Mouse (Mus musculus) adrenal gland (tissue): Measurements from ENCODE around the gene Spock1.

Experiments
- intact Hi-C: fragments of 180-260 bp; cut with DNase I; formaldehyde crosslinking; loops from one replicate; pipeline ENCODE4 v1.15.1; 2025

Gene Spock1

DNA sequence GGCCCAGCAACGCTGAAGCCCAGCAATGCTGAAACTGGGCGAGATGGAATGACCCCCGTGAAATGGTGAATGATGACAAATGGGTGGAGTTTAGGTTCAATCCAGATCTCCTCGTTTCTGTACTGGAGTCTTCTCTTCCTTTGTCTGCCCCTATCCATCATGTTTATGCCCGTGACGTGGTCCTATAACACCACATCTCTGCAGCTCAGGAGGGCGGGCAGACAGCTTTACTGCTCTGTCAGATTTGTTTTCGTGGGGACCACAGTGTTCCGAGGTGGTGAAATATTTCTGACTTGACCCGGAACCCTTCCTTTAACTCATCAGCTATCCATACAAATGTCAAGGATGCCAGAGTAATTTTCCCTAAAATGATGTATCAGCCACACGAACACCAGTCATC lies 98.5 kb downstream of the Spock1 start:
- intact Hi-C loops = no loop called here

DNA sequence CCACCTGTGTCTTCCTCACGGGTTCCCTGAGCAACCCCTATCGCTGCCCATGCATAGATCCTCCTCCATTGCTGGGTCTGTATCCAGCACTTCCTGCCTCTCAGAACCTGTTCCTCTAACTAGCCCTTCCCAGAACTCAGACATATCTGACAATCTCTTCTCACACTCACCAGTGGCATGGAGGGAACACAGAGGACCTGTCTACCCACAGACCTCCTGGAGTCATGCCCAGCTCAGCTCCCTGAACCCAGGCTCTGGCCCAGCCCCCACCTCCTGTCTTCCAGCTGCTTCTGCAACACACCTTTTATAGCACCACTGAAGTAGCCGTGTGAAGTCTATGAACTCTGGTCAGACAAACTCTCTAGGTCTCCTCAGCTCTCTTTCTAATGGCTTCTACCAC lies 101.3 kb downstream of the Spock1 start:
- intact Hi-C loops = no loop called here

DNA sequence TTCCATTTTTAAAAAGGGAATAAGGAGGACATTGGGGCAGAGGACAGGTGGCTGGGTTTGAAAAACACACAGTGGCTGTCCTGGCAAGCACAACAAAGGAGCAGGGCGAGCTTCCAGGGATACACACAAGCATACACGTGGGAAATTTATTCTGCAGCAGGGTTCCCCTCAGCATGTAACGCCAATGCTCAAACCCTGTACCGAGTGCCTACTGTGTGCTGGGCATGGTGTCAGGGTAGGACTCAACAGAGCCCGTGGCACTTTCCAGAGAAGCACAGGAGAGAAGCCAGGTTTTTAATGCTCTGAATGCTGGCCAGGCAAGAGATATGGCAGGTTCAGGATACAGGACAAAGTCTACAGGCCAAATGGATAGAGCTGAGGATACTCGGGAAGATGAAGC lies 101.8 kb downstream of the Spock1 start:
- intact Hi-C loops = no loop called here

DNA sequence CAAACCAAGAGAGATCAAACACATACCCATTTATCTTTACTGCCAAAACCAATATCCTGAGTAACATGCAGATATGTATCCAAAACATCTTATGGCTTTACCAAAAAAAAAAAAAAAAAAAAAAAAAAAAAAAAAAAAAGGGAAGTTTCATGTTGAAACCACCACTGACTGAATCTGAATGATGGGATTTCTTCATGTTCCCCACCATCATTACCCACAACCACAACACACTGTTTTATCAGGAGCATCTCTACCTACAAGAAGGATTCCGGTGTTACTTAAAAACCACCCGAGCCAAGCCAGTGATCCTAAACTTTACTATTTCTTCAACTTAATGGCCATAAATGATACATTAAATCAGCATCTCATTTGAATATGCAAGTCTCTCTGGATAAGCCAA lies 109.5 kb downstream of the Spock1 start:
- intact Hi-C loops = no loop called here

DNA sequence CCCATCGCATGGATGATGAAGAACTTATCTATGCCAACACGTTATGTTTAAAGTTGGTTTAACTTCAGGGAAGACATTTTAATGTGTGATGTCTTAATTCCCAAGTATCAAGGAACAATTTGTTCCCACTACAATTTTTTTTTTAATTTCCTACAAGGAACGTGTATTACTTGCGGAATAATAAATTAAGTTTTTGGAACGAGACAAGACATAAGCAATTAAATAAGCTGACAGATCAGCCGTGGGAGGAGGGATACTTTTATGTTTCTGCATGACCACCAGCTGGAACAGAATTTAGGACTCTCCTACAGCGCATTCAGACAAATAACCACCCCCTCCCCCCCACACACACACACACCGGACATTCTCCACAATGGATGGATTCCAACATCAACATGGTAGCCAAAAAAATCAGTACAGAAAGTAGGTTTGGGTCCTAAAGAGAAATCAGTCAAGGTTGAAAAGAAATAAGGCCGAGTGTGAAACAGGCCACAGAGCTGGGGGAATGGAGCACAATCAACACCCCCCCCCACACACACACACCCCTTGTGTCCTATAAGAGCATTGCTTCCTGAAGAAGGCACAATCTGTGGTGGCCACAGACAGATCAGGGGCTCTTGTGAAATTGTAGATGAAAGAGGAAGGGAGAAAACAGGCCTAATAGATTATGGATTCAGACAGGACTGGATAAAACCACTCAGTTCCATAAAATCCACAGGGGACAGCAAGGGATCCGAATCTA lies 111.0 kb downstream of the Spock1 start:
- intact Hi-C loops = no loop called here

DNA sequence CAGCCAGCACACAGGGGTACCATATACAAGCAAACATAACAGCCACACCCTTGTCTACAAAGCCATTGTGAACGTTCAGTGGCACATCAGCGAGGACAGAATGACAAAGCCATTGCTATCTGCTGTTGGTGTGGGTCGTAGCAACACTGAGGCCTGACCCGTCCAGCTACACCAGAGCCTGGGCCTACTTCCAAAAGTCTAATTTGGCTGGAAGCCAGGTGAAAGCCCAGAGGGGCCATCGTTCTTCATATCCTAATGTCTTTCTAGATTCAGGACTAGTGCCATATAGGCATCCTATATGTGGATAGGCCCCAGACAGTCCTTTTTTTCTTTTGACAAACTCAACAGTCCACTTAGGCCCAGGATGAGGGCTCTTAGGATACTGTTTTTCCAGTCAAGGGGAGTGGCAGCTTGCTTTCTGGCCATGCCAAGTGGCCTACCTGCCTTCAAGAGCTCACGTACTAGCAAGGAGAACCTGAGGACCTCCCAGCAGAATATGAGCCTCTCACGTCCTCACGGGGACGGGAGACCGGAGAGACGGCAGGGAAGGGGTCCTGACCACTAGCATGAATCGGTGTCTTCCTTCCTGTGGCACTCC lies 114.4 kb downstream of the Spock1 start:
- intact Hi-C loops = no loop called here

DNA sequence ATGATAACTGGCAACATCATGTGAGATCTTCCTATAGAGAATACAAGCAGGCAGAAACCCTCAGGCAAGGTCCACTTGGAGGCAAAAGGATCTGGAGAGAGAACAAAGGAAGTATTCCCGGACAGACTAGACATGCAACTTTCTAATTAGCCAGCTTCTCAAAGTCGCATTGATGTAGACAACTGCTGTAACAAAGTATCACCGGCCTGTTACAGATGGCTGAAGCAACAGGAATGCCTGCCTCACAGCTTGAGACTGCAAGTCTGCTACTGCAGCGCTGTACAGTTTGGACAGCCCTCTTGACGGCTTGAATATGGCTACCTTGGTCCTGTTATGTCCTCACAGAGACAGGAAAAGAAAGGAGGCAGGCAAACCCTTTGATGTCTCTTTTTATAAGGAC lies 118.3 kb downstream of the Spock1 start:
- intact Hi-C loops = no loop called here

DNA sequence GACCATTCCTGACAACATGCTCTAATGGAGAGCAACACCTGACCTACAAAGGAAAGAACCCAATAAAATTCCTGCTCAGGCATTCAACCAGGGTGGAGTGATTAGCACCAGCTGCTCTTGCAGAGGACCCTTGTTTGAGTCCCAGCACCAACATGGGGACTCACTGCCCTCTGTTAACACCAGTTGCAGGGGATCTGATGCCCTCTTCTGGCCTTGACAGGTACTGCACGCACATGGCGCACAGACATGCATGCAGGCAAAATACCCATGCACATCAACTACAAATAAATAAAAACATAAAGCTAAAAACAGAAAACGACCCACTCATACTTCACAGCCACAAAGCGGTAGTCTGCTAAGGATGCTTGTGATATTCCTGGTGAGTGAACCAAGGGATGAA lies 119.8 kb downstream of the Spock1 start:
- intact Hi-C loops = no loop called here

DNA sequence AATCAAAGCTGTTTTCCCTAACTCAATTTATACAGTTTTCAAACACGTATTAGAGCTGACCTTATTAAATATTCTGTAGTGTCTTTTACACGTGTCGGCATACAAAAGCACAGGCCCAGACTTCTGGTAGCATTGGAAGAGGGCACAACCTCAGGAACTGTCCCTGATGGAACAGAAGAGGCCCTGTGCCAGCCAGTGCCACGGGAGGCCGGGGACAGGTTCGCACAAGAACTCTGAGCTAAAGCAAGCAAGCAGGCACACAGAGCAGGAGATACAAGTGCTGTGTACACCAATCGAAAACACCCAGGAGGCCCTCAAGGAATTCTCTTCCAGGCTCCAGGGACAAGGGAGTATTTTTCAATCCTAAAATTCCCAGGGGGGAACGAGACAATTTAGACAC lies 121.9 kb downstream of the Spock1 start:
- intact Hi-C loops = no loop called here

DNA sequence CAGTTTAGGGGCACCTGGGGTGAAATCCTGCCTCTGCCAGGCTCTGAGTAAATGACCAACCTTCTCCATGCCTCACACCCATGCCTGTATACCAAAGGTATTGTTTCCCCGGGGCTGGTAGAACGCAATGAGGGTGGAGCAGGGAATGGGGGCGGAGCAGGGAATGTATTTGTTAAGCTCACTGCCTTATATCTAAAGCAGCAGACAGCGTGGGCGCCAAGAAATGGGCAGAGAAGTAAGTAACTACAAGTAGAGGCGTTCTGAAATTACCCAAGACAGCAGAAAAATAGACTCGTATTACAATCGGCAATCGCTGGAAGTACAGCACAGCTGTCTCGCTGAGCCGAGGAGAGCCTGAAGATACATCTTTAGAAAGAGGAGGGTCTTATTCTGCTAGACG lies 125.2 kb downstream of the Spock1 start:
- intact Hi-C loops = no loop called here

DNA sequence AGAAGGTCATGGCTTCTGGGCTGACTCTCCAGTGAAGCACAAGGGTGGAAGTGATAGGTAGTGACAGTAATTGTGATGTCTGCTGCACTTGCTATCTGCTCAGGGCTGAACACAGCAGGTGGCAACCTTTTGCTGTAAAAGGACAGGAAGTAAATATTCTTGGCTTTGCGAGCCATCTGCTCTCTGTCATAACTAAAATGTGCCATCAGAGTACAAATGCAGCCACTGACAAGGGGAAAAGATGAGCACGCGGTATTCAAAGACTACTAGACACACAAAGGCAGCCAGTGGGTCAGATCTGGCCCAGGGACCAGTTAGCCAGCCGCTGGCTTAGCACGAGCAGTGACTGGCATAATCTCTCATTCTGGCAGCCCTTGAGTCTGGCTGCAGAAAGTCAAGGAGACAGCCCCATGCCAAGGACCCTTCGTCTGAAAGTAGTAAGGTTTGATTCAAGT lies 126.0 kb downstream of the Spock1 start:
- intact Hi-C loops = no loop called here

DNA sequence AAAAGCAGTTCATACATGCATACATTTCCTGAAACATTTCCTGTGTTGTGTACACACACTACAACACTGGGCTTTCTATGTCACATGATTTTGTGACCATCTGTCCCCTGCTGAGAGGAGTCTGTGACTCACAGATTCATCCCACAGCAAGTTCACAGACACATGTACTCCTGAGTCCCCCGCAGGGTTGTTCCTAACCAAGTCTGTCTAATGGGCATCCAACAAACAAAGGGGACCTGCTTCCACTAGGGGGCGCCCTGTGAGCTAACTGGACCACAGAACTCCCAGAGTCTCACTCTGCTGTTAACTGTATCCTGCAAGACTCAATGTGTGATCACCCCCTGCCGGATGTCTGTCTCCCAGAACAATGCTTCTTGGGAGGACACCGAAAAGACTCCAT lies 129.0 kb downstream of the Spock1 start:
- intact Hi-C loops = no loop called here

DNA sequence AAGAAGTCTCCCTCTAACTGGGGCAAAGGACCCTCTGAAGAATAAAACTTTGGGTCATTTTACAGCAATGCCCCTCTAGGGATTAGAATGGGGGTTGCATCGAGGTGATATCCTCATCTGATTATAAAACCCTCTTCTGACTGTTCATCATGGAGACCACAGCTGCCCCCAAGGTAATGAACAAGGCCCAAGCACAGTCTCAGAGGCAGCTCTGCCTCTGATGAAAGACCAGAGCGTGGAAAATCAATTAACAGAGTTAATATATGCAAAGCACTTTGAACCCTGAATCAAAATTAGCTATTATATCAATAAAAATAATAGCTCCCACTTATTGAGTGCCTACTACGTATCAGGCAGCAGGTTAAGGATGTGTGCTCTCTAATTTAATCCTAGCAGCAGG lies 129.6 kb downstream of the Spock1 start:
- intact Hi-C loops = no loop called here

DNA sequence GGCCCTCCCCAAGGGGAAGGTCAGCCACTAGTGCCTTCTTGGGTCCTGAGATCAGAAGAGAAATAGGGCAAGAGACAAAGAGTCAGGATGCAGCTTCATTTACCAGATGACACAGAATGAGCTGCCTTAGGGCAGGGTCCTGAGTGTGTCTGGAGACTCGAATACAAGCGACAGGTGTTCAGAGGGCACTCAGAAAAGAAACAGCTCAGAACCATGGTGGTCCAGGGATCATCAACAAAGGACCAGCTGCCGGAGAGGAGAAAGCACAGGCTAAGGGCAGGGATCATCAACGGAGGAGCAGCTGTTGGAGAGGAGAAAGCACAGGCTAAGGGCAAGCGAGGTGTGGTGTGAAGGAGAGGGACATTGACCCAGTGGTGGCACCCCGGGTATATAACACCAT lies 136.1 kb downstream of the Spock1 start:
- intact Hi-C loops = no loop called here

DNA sequence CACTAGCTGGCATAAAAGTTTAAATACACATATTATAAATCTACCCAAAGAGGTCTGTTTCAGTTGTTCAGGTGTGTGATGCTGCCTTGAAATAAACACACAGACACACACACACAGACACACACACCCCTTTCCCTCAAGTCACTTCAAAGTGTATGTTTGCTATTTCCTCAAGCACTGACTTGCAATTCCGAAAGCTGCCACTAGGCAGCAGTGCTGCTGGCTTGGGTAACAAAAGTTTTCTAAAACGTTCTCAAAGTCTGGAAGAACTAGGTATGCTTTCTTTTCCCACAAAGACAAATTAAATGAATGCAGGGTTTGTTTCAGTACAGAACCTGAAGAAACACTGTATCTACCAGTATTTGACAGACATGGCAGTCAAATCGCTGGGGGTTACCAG lies 141.4 kb downstream of the Spock1 start:
- intact Hi-C loops = no loop called here

DNA sequence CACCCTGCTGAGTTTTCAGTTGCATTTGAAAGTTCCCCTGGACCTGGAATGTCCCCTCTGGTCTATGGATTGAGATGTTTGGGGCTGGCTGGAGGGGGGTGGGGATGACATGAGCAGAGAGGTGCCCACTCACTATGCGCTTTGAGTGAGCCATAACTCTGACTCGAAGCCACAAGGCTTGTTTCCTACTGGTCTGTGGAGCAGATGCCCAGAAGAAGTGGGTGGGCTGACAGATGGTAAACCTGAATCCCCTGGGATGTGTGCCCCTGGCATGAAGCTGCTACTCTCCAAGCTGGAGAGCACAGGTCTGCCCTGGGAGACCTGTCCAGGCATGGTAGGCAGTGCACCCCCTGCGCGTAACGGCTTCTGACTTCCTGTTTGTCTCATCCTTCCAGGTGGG lies 147.0 kb downstream of the Spock1 start:
- intact Hi-C loops = no loop called here

DNA sequence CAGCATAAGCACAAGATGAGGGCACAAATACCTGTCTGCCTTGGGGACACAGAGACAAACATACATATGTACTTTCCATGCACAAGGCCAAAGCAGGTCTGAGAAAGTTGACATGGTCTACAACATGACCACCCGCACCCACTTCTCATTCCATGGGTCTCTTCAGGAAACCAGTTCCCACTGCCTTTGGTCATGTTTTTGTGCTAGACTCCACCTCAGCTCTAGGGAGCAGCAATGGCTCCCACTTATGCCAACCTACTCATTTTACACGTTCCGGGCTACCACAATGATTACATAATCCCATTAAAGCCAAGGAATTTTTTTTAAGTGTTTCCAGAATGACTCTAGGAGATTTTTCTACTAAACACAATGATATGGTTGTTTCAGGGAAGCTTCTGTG lies 147.5 kb downstream of the Spock1 start:
- intact Hi-C loops = no loop called here

DNA sequence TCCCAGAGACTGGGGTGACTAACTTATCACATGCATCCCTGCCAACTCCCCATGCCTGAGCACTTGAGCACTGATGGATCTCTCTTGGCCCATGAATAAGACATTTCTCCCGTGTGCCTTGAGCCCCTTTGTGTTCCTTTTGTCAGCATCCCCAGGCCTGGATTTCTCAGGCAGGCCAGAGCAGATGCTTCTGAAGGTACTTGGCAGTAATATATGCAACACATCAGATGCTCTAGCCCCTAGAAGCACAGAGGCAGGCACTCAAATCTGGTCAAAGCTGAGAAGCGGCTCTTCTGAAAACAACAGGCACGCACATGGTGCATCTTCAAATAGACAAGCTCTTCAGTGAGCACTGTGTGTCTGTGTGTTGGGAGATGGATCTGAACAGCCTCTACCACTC lies 151.8 kb downstream of the Spock1 start:
- intact Hi-C loops = no loop called here

DNA sequence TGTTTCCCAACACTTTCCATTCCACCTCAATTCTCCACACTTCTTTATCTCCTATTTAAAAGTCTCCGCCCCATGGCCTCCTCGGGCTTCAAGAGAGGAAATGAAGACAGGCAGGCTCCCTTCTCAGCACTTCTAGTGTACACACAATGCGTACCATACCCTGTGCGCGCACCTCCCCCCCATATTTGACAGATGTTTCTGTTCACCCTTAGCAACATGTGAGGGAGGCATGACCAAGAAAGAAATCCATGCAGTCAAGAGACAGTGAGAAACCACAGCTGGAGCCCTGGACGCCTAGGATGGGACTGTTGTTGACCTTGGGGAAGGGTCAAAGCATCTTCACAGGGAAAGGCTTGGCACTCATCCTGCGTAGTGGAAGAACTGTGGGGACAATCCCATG lies 157.3 kb downstream of the Spock1 start:
- intact Hi-C loops = no loop called here

DNA sequence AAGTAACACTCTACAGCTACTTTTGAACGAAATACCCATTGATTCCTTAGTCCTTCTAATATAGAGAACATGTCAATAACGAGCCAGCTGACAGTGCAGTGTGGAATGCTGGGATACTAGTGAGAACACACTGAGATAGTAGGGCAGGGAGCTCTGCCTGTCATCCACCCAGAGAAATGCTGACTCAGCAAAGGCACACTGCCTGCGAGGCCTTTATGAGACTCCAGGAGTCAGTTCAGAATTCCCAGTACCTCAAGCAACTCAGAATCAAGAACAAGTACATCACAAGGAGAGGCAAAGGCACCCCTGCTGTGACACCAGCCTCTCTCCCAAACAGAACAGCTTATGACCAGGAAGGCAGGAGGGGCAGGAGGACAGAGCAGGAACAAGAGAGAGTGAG lies 163.5 kb downstream of the Spock1 start:
- intact Hi-C loops = no loop called here

DNA sequence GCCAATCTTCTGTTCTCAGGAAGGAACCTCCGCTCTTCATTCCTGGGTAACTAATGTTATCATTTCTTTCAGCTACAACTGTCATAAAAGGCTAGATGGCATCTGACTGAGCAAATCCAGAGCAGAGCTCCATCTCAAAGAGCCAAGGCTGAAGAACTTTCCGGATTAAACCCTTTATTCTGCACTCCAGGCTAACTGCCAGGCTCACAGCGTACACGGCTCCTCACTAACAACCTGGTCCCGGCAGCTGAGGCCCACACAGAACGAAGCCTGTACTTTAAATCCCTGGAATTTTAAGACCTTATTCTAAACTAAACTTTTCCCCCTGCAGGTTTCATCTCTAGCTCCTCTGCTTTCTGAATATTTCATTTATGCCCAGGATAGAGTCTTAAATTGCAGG lies 166.9 kb downstream of the Spock1 start:
- intact Hi-C loops = no loop called here

DNA sequence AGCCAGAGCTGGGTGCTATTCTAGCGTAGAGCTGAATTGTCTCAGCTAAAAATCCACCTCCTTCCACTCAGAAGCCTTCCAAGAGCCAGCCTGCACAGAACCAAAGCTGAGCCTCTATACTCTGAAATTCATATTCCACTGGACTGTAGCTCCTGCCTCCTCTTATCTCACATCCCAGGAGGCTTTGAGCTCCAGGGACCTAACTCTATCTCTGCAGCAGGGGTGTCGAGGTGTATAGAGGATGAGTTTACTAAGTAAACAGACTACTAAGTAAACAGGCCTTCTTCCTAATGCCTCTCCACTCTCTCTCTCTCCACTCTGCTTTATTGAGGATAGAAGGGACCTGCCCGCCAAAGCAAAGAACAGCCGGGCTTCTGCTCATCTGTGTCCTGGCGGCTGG lies 167.7 kb downstream of the Spock1 start:
- intact Hi-C loops = no loop called here

DNA sequence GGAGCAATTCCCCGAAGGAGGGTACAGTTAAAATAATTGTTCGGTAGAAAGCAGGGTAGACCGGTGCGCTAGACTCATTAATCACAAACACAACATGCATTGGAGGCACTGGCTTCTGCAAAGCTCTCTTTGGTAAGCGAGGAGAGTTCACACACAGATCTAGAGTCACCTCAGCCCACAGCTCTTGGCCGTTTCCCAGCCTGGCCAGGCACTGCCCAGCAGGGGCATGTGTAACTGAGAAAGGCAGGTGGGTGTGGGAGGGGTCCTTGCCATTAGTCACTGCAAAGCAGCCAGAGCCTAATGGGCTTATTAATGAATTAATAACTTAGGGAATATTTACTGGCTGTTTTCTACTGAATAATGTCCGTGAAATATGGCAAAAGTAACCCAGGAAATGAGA lies 172.1 kb downstream of the Spock1 start:
- intact Hi-C loops = no loop called here
